ENCODE assay signal across 24 mouse cellular contexts in genomic region chr6:3998089-3998488, GRCm38 (mm10). TPM values are rescaled to one million over a fixed set of nuclear protein-coding genes. Genes with fewer than 3 reads are reported as not detected.
"Had no signal": no experiment of that assay in that cellular context is flagged by ENCODE, and none has a peak within 500 bp of the region (broad histone marks: within the 10 kb centered on the region; RNA-seq: fewer than 3 reads in every experiment).

No protein-coding gene starts in this region.

- H3K27ac ChIP-seq: liver, embryonic 13.5 days; liver, embryonic 15.5 days; lung, embryonic 15.5 days; macrophage; midbrain, embryonic 13.5 days; midbrain, embryonic 15.5 days; neural tube, embryonic 13.5 days; neural tube, embryonic 15.5 days had no signal

- H3K36me3 ChIP-seq: liver, embryonic 13.5 days; liver, embryonic 15.5 days; lung, embryonic 15.5 days; midbrain, embryonic 13.5 days; midbrain, embryonic 15.5 days; neural tube, embryonic 13.5 days; neural tube, embryonic 15.5 days had no signal

- ATAC-seq: liver, postnatal 0 days; midbrain, embryonic 13.5 days; midbrain, embryonic 15.5 days had no signal

- H3K9me3 ChIP-seq: liver, embryonic 13.5 days; liver, embryonic 15.5 days; lung, embryonic 15.5 days; megakaryocyte, embryonic 14.5 days; midbrain, embryonic 13.5 days; midbrain, embryonic 15.5 days; neural tube, embryonic 13.5 days; neural tube, embryonic 15.5 days had no signal

- H3K27me3 ChIP-seq: liver, embryonic 13.5 days; liver, embryonic 15.5 days; lung, embryonic 15.5 days; megakaryocyte, embryonic 14.5 days; midbrain, embryonic 13.5 days; midbrain, embryonic 15.5 days; neural tube, embryonic 13.5 days; neural tube, embryonic 15.5 days had no signal

- H3K4me3 ChIP-seq: liver, embryonic 13.5 days; liver, embryonic 15.5 days; lung, embryonic 15.5 days; megakaryocyte, embryonic 14.5 days; midbrain, embryonic 13.5 days; midbrain, embryonic 15.5 days; neural tube, embryonic 13.5 days; neural tube, embryonic 15.5 days had no signal

- H3K4me1 ChIP-seq: liver, embryonic 13.5 days; liver, embryonic 15.5 days; midbrain, embryonic 13.5 days; midbrain, embryonic 15.5 days; neural tube, embryonic 13.5 days; neural tube, embryonic 15.5 days had no signal

- DNase-seq: liver, embryonic 13.5 days; liver, postnatal 0 days; retina, postnatal 1 day; right cerebral cortex, adult 18-20 months; right cerebral cortex, postnatal 25 days; right cerebral cortex, postnatal 4 days; spleen, adult 18-20 months; thymus, adult 18-20 months; thymus, postnatal 25 days; thymus, postnatal 4 days had no signal

- H3K9ac ChIP-seq: liver, embryonic 13.5 days; liver, embryonic 15.5 days; liver, postnatal 0 days; lung, embryonic 15.5 days; midbrain, embryonic 13.5 days; midbrain, embryonic 15.5 days; neural tube, embryonic 13.5 days; neural tube, embryonic 15.5 days had no signal

- H3K4me2 ChIP-seq: liver, embryonic 13.5 days; liver, embryonic 15.5 days; lung, embryonic 15.5 days; midbrain, embryonic 11.5 days; midbrain, embryonic 13.5 days; midbrain, embryonic 15.5 days; neural tube, embryonic 13.5 days; neural tube, embryonic 15.5 days had no signal

RNA-seq across cellular contexts. Expression of gene Gngt1, which starts 4.5 kb away (rescaled TPM):
- polyA plus RNA-seq: liver, embryonic 13.5 days; liver, embryonic 15.5 days; lung, embryonic 15.5 days; macrophage; midbrain, embryonic 11.5 days; midbrain, embryonic 13.5 days; midbrain, embryonic 15.5 days; midbrain, postnatal 0 days; neural tube, embryonic 11.5 days; neural tube, embryonic 13.5 days; neural tube, embryonic 15.5 days; small intestine, adult 2 months; stomach, embryonic 14.5 days; urinary bladder, adult 2 months had no signal

RNA-seq across cellular contexts. Expression of gene Tfpi2, which starts 9.4 kb away (rescaled TPM):
- polyA plus RNA-seq: macrophage had no signal
